Mouse (Mus musculus) brain, embryonic 18.5 days (tissue): ENCODE measurements around the gene Lmcd1.

Experiments used
- DNase-seq: peaks from one replicate; pipeline ENCODE4 v3.0.0-alpha.2; 2012; ENCODE audit warnings: low read depth, low spot score

Gene Lmcd1

GRCm38 (mm10) chr6:112359341-112359740 is 85.8 kb downstream of the Lmcd1 start:
- no peak for DNase-seq

- no peak for DNase-seq
These were observed 87.1 kb downstream of the Lmcd1 start for GRCm38 (mm10) chr6:112360676-112361075.

GRCm38 (mm10) chr6:112362349-112362958 is 88.9 kb downstream of the Lmcd1 start:
- DNase-seq: no peak

GRCm38 (mm10) chr6:112364581-112364980 is 91.0 kb downstream of the Lmcd1 start:
- DNase-seq: no peak

DNA sequence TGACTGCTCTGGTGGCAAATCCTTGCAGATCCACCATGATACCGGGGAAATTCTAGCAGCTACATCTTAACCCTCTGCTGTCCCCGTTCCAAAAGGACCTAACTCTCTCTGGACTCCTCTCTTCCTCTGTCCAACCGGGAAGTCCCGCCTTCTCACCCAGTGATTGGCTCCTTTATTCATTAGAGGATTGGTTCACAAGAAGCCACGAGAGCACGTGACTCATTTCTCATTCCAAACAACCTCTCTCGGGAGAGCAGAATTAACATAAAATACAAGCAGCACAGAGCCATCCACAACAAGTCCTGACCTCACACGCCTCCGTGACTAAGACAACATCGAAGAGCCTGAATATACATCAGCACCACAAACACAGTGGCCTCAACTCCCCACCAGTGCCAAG is 91.7 kb downstream of the Lmcd1 start:
- DNase-seq: no peak

DNA sequence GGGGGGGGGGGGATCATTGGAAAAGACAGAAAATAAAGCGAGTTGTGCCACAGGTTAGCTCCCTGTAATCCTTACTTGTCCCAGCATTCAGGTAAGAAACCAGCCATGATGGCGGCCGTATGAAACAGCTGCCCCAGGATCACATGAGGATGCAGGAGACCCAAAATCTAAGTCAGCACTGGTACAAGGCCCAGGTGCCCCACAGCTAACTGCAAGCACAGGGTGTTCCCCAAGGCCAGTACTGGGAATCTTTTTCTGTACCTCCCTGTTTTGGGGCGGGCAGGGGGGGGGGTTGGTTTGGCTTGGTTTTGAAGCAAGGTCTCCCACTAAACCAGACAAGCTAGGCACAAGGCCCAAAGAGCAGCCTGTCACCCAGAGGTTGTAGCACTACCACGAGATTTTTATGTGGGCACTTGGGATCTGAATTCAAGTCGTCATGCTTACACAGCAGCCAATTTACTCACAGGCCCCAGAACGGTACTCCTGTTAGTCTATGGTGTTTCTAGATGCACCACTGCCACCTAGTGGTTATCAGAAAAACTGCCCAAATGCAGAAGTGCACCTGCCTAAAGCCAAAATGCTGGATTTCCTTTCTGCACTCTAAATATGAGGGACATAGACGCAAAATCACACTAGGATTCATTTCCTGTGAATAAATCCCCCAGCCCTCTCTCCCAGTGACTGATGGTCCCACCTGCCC is 100.5 kb downstream of the Lmcd1 start:
- DNase-seq: no peak

DNA sequence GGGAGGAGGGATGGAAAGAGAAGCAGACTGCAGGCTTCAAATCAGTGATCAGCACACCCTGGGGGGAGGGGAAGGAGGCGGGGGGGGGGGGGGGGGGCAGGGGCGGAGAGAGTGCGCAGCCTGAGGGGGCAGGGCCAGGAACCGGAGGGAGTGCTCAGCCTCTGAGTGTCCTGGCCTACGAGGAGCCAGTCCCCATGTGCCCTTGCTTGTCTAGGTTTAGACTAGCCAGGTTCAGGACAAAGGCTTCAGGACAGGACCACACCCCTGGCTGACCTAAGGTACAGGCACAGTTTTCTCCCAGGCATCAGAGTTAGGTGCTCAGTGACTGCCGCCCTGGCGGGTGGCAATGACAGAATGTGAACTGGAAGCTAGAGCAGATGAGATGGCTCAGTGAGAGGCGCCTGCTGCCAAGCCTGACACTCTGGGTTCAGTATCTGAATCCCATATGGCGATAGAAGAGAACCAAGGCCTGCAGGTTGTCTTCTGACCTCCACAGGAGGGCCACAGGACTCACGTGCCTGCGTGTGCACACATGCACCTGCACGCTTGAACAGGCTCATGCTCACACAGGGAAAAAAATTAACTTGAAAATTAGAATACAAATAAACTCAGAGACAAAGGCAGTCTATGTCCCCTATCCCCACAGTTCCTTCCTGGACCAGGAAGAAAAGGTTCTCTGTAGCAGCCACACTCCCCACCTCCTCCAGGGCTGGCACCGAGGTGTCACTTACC is 102.3 kb downstream of the Lmcd1 start:
- DNase-seq: no peak

DNA sequence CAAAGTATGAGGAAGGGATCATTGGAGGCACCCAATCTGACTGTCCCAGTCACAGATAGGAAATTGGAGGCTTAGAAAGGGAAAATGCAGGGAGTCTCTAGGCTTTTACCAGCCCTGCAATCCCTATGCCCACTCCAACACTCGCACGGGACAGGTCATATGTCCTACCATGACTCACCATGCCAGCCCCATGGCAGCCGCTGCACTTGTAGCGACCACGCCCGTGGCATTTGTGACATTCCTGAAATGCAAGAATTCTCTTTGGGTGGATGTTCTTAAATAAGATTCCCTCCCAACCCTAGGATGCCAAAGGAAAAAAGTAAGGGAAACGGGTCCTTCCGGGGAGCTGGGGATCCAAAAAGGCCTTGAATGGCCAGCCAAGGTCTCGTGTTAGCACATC is 105.5 kb downstream of the Lmcd1 start:
- no peak for DNase-seq
